Comparison of ENCODE assay signal across 16 mouse cellular contexts in the genomic region with DNA sequence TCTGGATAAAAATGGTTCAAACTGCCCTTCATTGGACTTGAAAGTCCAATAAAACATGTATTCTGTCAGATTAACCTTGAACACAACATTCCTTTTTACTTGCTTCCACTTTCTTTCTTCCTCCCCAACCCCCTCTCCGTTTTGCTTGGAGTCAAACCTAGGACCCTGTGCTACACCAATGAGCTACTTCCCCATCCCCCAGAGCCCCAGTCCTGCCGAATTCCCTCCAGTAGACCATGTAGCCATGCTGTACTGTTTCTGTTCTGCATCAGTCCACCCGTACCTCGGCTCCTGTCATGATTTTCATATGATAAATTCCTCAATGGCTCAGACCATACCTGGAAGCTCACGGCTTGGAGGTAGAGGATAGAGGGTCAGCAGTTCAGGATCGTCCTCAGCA. TPM values are rescaled to one million over a fixed set of nuclear protein-coding genes. Genes with fewer than 3 reads are reported as not detected.
DNase-seq lines count a peak whose midpoint lies in the region; ATAC-seq and TF ChIP-seq lines count a peak whose summit lies in the region.
"Had no signal": no experiment of that assay in that cellular context is flagged by ENCODE, and none has a peak within 500 bp of the region (broad histone marks: within the 10 kb centered on the region; RNA-seq: fewer than 3 reads in every experiment).

No protein-coding gene starts in this region.

- TF ChIP-seq CTCF in forebrain, postnatal 0 days (IDR thresholded peaks at IDR 0.05; ENCODE audit: low read depth): no peak
- no peak for TF ChIP-seq CTCF in hindbrain, postnatal 0 days (IDR thresholded peaks at IDR 0.05; ENCODE audit: low read depth)
- TF ChIP-seq CTCF in midbrain, postnatal 0 days (IDR thresholded peaks at IDR 0.05): no peak

- no peak overlapping the region for H3K9ac ChIP-seq in forebrain, embryonic 16.5 days (replicated peaks; ENCODE audit: low read depth, low read length)
- H3K9ac ChIP-seq in forebrain, postnatal 0 days: no peak overlapping the region
- H3K9ac ChIP-seq in hindbrain, postnatal 0 days (replicated peaks; ENCODE audit: low read length): no peak overlapping the region
- no peak overlapping the region for H3K9ac ChIP-seq in midbrain, postnatal 0 days (replicated peaks; ENCODE audit: low read length, poor library complexity, severe bottlenecking)
- H3K9ac ChIP-seq: embryonic facial prominence, embryonic 12.5 days; heart, embryonic 13.5 days; limb, embryonic 15.5 days had no signal

- WGBS in forebrain, embryonic 10.5 days: 85% methylated on average over 6 of the region's 6 CpGs
- 76% methylated on average over 6 of the region's 6 CpGs for WGBS in forebrain, embryonic 16.5 days
- WGBS in forebrain, postnatal 0 days: 73% methylated on average over 6 of the region's 6 CpGs
- WGBS in hindbrain, postnatal 0 days: 38% methylated on average over 6 of the region's 6 CpGs
- WGBS in midbrain, postnatal 0 days: 42% methylated on average over 6 of the region's 6 CpGs

- ATAC-seq in forebrain, embryonic 16.5 days: no peak; the same call in 1 of the 2 replicates
- no peak for ATAC-seq in forebrain, postnatal 0 days
- peak; percentile 56 for ATAC-seq in hindbrain, postnatal 0 days
- ATAC-seq in midbrain, postnatal 0 days (ENCODE audit: low FRiP score): peak; percentile 59; the same call in 1 of the 2 replicates
- ATAC-seq: intestine, postnatal 0 days had no signal

- peaks cover 18% of the 10 kb centered on the region for H3K4me1 ChIP-seq in forebrain, embryonic 10.5 days
- peaks cover 10% of the 10 kb centered on the region; the same call in 1 of the 2 replicates for H3K4me1 ChIP-seq in forebrain, embryonic 16.5 days (replicated peaks; ENCODE audit: control insufficient read depth, insufficient read depth, low read length)
- H3K4me1 ChIP-seq in forebrain, postnatal 0 days (ENCODE audit: insufficient read depth): peaks cover 9% of the 10 kb centered on the region; the same call in 1 of the 2 replicates
- peaks cover 3% of the 10 kb centered on the region for H3K4me1 ChIP-seq in hindbrain, postnatal 0 days (ENCODE audit: insufficient read depth, low read length)
- 0 out of 2 replicates have a peak, but pooled peaks cover 2% of the 10 kb centered on the region for H3K4me1 ChIP-seq in midbrain, postnatal 0 days (ENCODE audit: insufficient read depth, low read length)
- H3K4me1 ChIP-seq: embryonic facial prominence, embryonic 12.5 days; limb, embryonic 15.5 days had no signal

- no peaks in the 10 kb centered on the region for H3K27me3 ChIP-seq in forebrain, embryonic 10.5 days (ENCODE audit: poor library complexity, severe bottlenecking)
- H3K27me3 ChIP-seq in forebrain, embryonic 16.5 days (replicated peaks; ENCODE audit: control insufficient read depth, insufficient read depth, low read length): no peaks in the 10 kb centered on the region
- no peaks in the 10 kb centered on the region for H3K27me3 ChIP-seq in forebrain, postnatal 0 days (ENCODE audit: insufficient read depth, low read length)
- H3K27me3 ChIP-seq in hindbrain, postnatal 0 days (ENCODE audit: insufficient read depth, low read length): no peaks in the 10 kb centered on the region
- no peaks in the 10 kb centered on the region for H3K27me3 ChIP-seq in midbrain, postnatal 0 days (ENCODE audit: insufficient read depth, low read length)
- H3K27me3 ChIP-seq: CH12.LX; embryonic facial prominence, embryonic 12.5 days; heart, embryonic 13.5 days; limb, embryonic 15.5 days had no signal

- no peak for DNase-seq in forebrain, embryonic 10.5 days (ENCODE audit: extremely low spot score, low spot score)
- no peak for DNase-seq in forebrain, postnatal 0 days
- no peak for DNase-seq in hindbrain, postnatal 0 days (ENCODE audit: low spot score)
- DNase-seq in midbrain, postnatal 0 days (ENCODE audit: low spot score): no peak
- DNase-seq in thymus, postnatal 36 days: no peak
- DNase-seq in lung, postnatal 10 days: no peak
- no peak for DNase-seq in thymus, adult 18-20 months
- DNase-seq: heart, postnatal 36 days; lung, postnatal 36 days had no signal

- H3K4me2 ChIP-seq in forebrain, embryonic 16.5 days (ENCODE audit: low read length): no peak overlapping the region
- H3K4me2 ChIP-seq in forebrain, postnatal 0 days (ENCODE audit: low read depth): no peak overlapping the region
- peak overlapping the region; percentile 27 for H3K4me2 ChIP-seq in hindbrain, postnatal 0 days (ENCODE audit: low read depth, low read length)
- peak overlapping the region; percentile 16 for H3K4me2 ChIP-seq in midbrain, postnatal 0 days (ENCODE audit: low read depth, low read length, poor library complexity, severe bottlenecking)
- H3K4me2 ChIP-seq: embryonic facial prominence, embryonic 12.5 days; heart, embryonic 13.5 days; limb, embryonic 15.5 days had no signal

- no peaks in the 10 kb centered on the region for H3K36me3 ChIP-seq in forebrain, embryonic 10.5 days (replicated peaks)
- no peaks in the 10 kb centered on the region for H3K36me3 ChIP-seq in forebrain, embryonic 16.5 days (ENCODE audit: control insufficient read depth, insufficient read depth)
- no peaks in the 10 kb centered on the region for H3K36me3 ChIP-seq in forebrain, postnatal 0 days (ENCODE audit: insufficient read depth)
- H3K36me3 ChIP-seq in hindbrain, postnatal 0 days (ENCODE audit: insufficient read depth, low read length): no peaks in the 10 kb centered on the region
- no peaks in the 10 kb centered on the region for H3K36me3 ChIP-seq in midbrain, postnatal 0 days (ENCODE audit: insufficient read depth, low read length)
- H3K36me3 ChIP-seq: embryonic facial prominence, embryonic 12.5 days; heart, embryonic 13.5 days; limb, embryonic 15.5 days had no signal

- H3K4me3 ChIP-seq in forebrain, embryonic 10.5 days: peak overlapping the region; percentile 26; the same call in 1 of the 2 replicates
- H3K4me3 ChIP-seq in forebrain, embryonic 16.5 days (replicated peaks; ENCODE audit: low read length): no peak overlapping the region
- H3K4me3 ChIP-seq in forebrain, postnatal 0 days (ENCODE audit: low read depth, low read length): no peak overlapping the region
- no peak overlapping the region for H3K4me3 ChIP-seq in hindbrain, postnatal 0 days (ENCODE audit: low read length)
- H3K4me3 ChIP-seq in midbrain, postnatal 0 days (ENCODE audit: low read depth, low read length): no peak overlapping the region
- H3K4me3 ChIP-seq: embryonic facial prominence, embryonic 12.5 days; heart, embryonic 13.5 days; limb, embryonic 15.5 days had no signal

- H3K27ac ChIP-seq in forebrain, embryonic 10.5 days: peak overlapping the region; percentile 62; the same call in 1 of the 2 replicates
- H3K27ac ChIP-seq in forebrain, embryonic 16.5 days (ENCODE audit: low read length): no peak overlapping the region
- H3K27ac ChIP-seq in forebrain, postnatal 0 days (ENCODE audit: low read depth, low read length): peak overlapping the region; percentile 57; the same call in 1 of the 2 replicates
- peak overlapping the region; percentile 77 for H3K27ac ChIP-seq in hindbrain, postnatal 0 days
- peak overlapping the region; percentile 59 for H3K27ac ChIP-seq in midbrain, postnatal 0 days (ENCODE audit: low read depth, low read length)
- H3K27ac ChIP-seq: embryonic facial prominence, embryonic 12.5 days; heart, embryonic 13.5 days; kidney, postnatal 0 days; limb, embryonic 15.5 days had no signal

- no peaks in the 10 kb centered on the region for H3K9me3 ChIP-seq in forebrain, embryonic 10.5 days
- H3K9me3 ChIP-seq in forebrain, embryonic 16.5 days (ENCODE audit: control insufficient read depth, low read length): no peaks in the 10 kb centered on the region
- no peaks in the 10 kb centered on the region for H3K9me3 ChIP-seq in forebrain, postnatal 0 days (ENCODE audit: low read length)
- H3K9me3 ChIP-seq in hindbrain, postnatal 0 days (ENCODE audit: low read length): no peaks in the 10 kb centered on the region
- H3K9me3 ChIP-seq in midbrain, postnatal 0 days (ENCODE audit: low read length): no peaks in the 10 kb centered on the region
- H3K9me3 ChIP-seq: embryonic facial prominence, embryonic 12.5 days; limb, embryonic 15.5 days had no signal

RNA-seq across cellular contexts. Expression of a gene that starts 32.5 kb away (rescaled TPM):
- 575 and 590 TPM in 2 replicates for polyA plus RNA-seq in forebrain, embryonic 10.5 days (2016; fragmentation: Nextera tagmentation; extraction: Ambion mirVana)
- 273 and 291 TPM in 2 replicates for polyA plus RNA-seq in forebrain, embryonic 16.5 days (2015; fragmentation: Nextera tagmentation; extraction: Ambion mirVana)
- 219 and 220 TPM in 2 replicates for total RNA-seq in forebrain, postnatal 0 days (2014; rRNA removed)
- 483 and 610 TPM in 2 replicates for polyA plus RNA-seq in forebrain, postnatal 0 days (2015; fragmentation: Nextera tagmentation; extraction: Ambion mirVana)
- 203 and 253 TPM in 2 replicates for total RNA-seq in hindbrain, postnatal 0 days (2014; rRNA removed)
- polyA plus RNA-seq in hindbrain, postnatal 0 days (2015; fragmentation: Nextera tagmentation; extraction: Ambion mirVana): 611 and 624 TPM in 2 replicates
- 209 and 293 TPM in 2 replicates for total RNA-seq in midbrain, postnatal 0 days (2014; rRNA removed)
- polyA plus RNA-seq in midbrain, postnatal 0 days (2015; fragmentation: Nextera tagmentation; extraction: Ambion mirVana): 493 and 532 TPM in 2 replicates

Comparison
In these comparisons a context has a peak if more than half of its experiments do, and no peak if none do; other contexts are left out.
1. ATAC-seq: peak in hindbrain, postnatal 0 days (single experiment) and midbrain, postnatal 0 days (single experiment); none in forebrain, embryonic 16.5 days (single experiment) and forebrain, postnatal 0 days (single experiment).
2. H3K4me2 ChIP-seq: peak in hindbrain, postnatal 0 days (single experiment) and midbrain, postnatal 0 days (single experiment); none in forebrain, embryonic 16.5 days (single experiment) and forebrain, postnatal 0 days (single experiment).